Mouse (Mus musculus): ENCODE measurements at regions not wholly inside any gene's neighbourhood (a gene's known extent, or its start where the extent isn't known, plus 50 kb on each side); places are given as distances from the start of the nearest gene placed in this dataset.

GRCm38 (mm10) chr13:28738160-28739100 is 215.1 kb downstream of the Sox4 start:
- TF ChIP-seq CTCF (IDR thresholded peaks at IDR 0.05; ENCODE audit: borderline replicate concordance, insufficient read depth, low read depth, low read length) = no peak
- no peak for TF ChIP-seq POLR2A (IDR thresholded peaks at IDR 0.05; ENCODE audit: borderline replicate concordance, insufficient read depth, low read length)
